Mouse (Mus musculus) heart, postnatal 10 days (tissue): Measurements from ENCODE around the gene Fam50b. TPM values are rescaled to one million over a fixed set of nuclear protein-coding genes. Genes with fewer than 3 reads are reported as not detected.

ENCODE experiments used
- DNase-seq, 2 experiments: peaks; one replicate each; pipeline ENCODE4 v3.0.0; 2021
- intact Hi-C: fragments of 180-260 bp; cut with DNase I; formaldehyde crosslinking; loops from one replicate; pipeline ENCODE4 v1.15.1; 2025
- total RNA-seq, 2 experiments: library from RNA; stranded (reverse); gene quantifications; 2 replicates each; pipeline ENCODE4 v1.2.3; 2021

The Fam50b gene
- total RNA-seq, 2 experiments from 2014 or later = not detected

DNA sequence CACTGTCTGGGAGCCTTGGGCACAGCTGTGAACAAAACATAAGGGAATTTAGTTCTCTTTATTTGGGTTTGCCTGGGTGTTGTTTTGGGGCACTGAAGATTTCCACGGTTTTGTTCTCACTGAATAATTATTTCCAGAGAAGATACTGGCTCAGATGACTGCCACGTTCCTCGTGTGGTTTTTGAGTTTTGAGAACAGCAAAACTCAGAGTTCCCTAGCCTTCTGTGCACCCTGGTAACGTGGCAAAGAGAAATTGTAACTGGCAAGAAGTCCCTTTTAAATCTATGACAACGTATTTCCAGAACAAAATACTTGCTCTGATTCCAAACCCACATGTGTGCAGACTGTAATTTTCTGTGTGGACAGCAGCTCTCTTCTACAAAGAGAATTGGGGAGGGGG is 52.9 kb downstream of the Fam50b start:
- intact Hi-C loops = no loop called here
- no peak for DNase-seq

- intact Hi-C loops = no loop called here
- peak; percentile 72 to 78 for DNase-seq
These were observed 54.6 kb downstream of the Fam50b start for GRCm38 (mm10) chr13:34789176-34789818.

DNA sequence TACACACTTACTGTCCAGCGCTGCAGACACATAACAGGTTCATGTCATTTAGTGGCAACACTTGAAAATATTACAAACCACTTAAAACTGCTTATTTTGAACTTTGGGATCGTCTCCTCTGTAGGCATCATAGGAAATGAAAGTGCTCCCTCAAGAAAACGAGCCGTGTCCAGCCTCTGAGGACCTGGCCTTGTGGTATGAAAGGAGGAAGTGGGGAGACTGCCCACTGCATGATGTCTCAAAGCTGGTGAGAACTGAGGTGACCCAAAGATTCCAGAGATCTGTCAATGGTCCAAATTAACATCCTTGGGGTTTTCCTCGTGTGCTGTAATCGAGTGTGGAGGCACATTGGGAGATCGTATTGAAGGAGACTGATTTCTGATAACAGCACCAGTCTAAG is 58.4 kb downstream of the Fam50b start:
- intact Hi-C loops = loop anchor here (5.0 kb wide), 4 partner anchors 51 to 606 kb away; no protein-coding TSS in a partner anchor
- DNase-seq = no peak

- DNase-seq = peak; percentile 74 to 82
- intact Hi-C loops = loop anchor here (1.0 to 5.0 kb wide), 6 partner anchors 52 to 607 kb away; partner anchors contain the start of gene Pxdc1
These were observed 59.2 kb downstream of the Fam50b start for GRCm38 (mm10) chr13:34793816-34794215.

DNA sequence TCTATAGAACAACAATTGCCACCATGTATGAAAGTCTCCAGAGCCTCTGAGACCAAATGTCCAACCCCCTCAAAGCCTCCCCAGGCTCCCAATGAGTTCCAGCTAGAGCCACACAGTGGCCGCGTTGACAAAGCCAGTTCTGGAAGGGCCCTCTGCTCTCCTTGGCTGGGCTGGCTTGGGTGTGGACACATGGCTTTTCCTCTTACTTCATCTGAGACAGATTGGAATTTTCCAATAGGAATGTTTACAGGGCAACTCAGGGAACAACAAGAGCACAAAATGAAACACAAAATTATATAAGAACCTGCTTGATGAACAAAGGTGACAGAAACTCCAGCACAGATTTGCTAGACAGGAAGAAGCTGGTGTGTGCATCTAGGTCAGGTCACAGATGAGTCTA is 59.8 kb downstream of the Fam50b start:
- peak; percentile 52 to 56 for DNase-seq
- intact Hi-C loops = loop anchor here (1.0 to 5.0 kb wide), 6 partner anchors 52 to 607 kb away; partner anchors contain the start of gene Pxdc1

Other genes with a start within 250 kb of the Fam50b start
- 10 to 100 TPM; 18.2 to 24.3 TPM for gene Pxdc1, start 81.4 kb upstream of the Fam50b start, total RNA-seq
- gene Prpf4b, start 140.5 kb downstream of the Fam50b start, total RNA-seq = 10 to 100 TPM; 43.9 to 47.6 TPM
- under 1 TPM; 0.27 to 0.29 TPM for gene Fam217a, start 189.5 kb downstream of the Fam50b start, total RNA-seq
- not detected for gene 4933417A18Rik, start 189.6 kb downstream of the Fam50b start, total RNA-seq
- 1 to 10 TPM; 2.3 to 3.2 TPM for gene Eci3, start 229.0 kb downstream of the Fam50b start, total RNA-seq